Mouse (Mus musculus): Measurements from ENCODE around the gene Dyrk2.

DNA sequence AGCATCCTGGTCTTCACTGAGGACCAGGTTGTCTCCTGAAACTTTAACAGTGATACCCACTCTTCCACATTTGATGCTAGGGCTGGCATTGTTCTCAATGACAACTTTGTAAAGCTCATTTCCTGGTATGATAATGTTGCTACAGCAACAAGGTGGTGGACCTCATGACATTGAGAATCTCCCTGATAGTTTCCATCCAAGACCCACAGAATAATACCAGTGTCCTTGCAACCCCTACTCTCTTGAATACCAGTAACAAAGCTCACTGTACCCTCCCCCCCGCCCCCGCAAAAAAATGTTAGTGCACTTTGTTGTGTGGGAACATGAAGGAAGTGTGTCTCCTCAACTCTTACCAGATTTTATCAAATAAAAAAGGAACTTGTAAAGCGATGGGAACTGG is 23.6 kb upstream of the Dyrk2 start:
- TF ChIP-seq CTCF (IDR thresholded peaks at IDR 0.05; ENCODE audit: low read depth, low read length) (no peak), POLR2A (IDR thresholded peaks at IDR 0.05; ENCODE audit: borderline replicate concordance, low read depth, low read length) (no peak)
